Mouse (Mus musculus) bone marrow, adult 2 months (tissue): ENCODE measurements around the gene Fam53a.

Experiments
- CTCF ChIP-seq: fragments of 200-500 bp; IDR thresholded peaks from 2 replicates; pipeline ENCODE4 v1.5.1; 2011; ENCODE audit warnings: low read length, control low read depth; ENCODE audit not compliant: control insufficient read depth, insufficient read depth
- POLR2A ChIP-seq: fragments of 200-500 bp; IDR thresholded peaks from 2 replicates; pipeline ENCODE4 v1.6.1; 2011; ENCODE audit warnings: low read depth, mild to moderate bottlenecking, control low read depth, low read length, borderline replicate concordance; ENCODE audit not compliant: control insufficient read depth

GRCm38 (mm10) chr5:33587498-33588058 is 41.9 kb downstream of the Fam53a start:
- TF ChIP-seq CTCF (no peak), POLR2A (no peak)
